Mouse (Mus musculus) small intestine, adult 2 months (tissue): ENCODE measurements around the gene Adarb1.

Experiments used
- CTCF ChIP-seq: fragments of 200-500 bp; IDR thresholded peaks from 2 replicates; pipeline ENCODE4 v1.5.1; 2012; ENCODE audit warnings: low read depth, mild to moderate bottlenecking, control low read depth, inconsistent platforms, low read length, moderate library complexity, mixed read lengths; ENCODE audit not compliant: insufficient replicate concordance, insufficient read length; ENCODE audit errors: extremely low read depth
- POLR2A ChIP-seq: fragments of 200-500 bp; IDR thresholded peaks from 2 replicates; pipeline ENCODE4 v1.6.1; 2012; ENCODE audit warnings: low read depth, mild to moderate bottlenecking, control low read depth, inconsistent platforms, low read length, moderate library complexity

DNA sequence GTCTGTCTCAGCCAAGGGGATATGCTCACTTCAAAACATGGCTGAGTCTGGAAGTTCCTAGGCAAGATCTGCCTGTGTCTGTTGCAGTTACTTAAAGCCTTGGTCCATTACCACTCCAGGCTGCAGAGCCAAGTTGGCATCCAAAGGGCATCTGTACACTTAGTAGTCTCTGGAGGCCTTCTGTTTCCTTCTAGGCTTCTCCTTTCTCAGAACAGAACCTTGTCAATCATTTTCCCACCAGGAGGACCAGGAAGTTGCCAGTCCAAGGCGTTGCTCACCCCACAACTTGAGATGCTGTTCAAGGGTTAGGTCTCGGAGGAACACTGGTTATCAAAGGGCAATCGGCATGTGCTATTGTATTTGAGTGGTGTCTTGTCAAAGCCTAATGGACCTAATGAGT lies 21.0 kb upstream of the Adarb1 start:
- TF ChIP-seq CTCF: no peak
- no peak for TF ChIP-seq POLR2A
